29 mouse cellular contexts compared by ENCODE assay signal in the genomic region with DNA sequence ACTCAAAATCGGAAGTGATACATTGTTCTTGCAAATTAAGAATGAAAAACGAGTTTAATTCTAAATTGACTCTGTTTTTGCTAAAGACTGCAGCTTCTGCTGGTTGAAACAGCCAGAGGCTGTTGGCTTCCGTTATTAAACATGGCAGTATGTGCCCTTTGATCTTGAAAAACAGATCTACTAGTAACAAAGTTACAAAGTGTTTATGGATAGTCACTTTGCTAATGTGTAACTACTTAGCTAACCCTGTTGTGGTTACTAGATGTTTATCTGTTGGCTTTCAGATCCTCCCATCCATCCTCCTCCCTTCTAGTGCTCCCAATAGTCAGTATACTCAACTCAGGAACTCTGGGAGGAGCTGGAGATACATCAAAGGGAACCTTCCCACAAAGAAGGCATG. TPM values are rescaled to one million over a fixed set of nuclear protein-coding genes. Genes with fewer than 3 reads are reported as not detected.
DNase-seq lines count a peak whose midpoint lies in the region; ATAC-seq and TF ChIP-seq lines count a peak whose summit lies in the region.
"Had no signal": no experiment of that assay in that cellular context is flagged by ENCODE, and none has a peak within 500 bp of the region (broad histone marks: within the 10 kb centered on the region; RNA-seq: fewer than 3 reads in every experiment).

No protein-coding gene starts in this region.

- ATAC-seq in kidney, embryonic 15.5 days (replicated peaks; ENCODE audit: low FRiP score), result no peak
- no peak for ATAC-seq in liver, embryonic 12.5 days
- peak; percentile 46 for ATAC-seq in inflammation-experienced regulatory T-cells, adult 6 months
- ATAC-seq: forebrain, embryonic 15.5 days had no signal

- no peaks in the 10 kb centered on the region for H3K9me3 ChIP-seq in kidney, embryonic 15.5 days (replicated peaks)
- no peaks in the 10 kb centered on the region for H3K9me3 ChIP-seq in liver, embryonic 12.5 days (replicated peaks)
- H3K9me3 ChIP-seq: embryonic facial prominence, embryonic 10.5 days; embryonic facial prominence, embryonic 13.5 days; forebrain, embryonic 12.5 days; forebrain, embryonic 15.5 days; heart, embryonic 12.5 days; heart, embryonic 15.5 days; hindbrain, embryonic 10.5 days; hindbrain, embryonic 13.5 days had no signal

- 0 out of 2 replicates have a peak, but pooled peaks cover 2% of the 10 kb centered on the region for H3K4me1 ChIP-seq in kidney, adult 2 months (ENCODE audit: control insufficient read depth, insufficient read depth, low read length)
- peaks cover 6% of the 10 kb centered on the region for H3K4me1 ChIP-seq in kidney, embryonic 15.5 days
- H3K4me1 ChIP-seq in liver, adult 2 months (ENCODE audit: control insufficient read depth, insufficient read depth, low read length), result no peaks in the 10 kb centered on the region
- H3K4me1 ChIP-seq in liver, embryonic 12.5 days, result no peaks in the 10 kb centered on the region
- H3K4me1 ChIP-seq: embryonic facial prominence, embryonic 10.5 days; embryonic facial prominence, embryonic 13.5 days; forebrain, embryonic 15.5 days; heart, embryonic 12.5 days; hindbrain, embryonic 10.5 days; hindbrain, embryonic 13.5 days had no signal

- H3K4me2 ChIP-seq in kidney, embryonic 15.5 days, result no peak overlapping the region
- H3K4me2 ChIP-seq in liver, embryonic 12.5 days, result no peak overlapping the region
- H3K4me2 ChIP-seq: embryonic facial prominence, embryonic 13.5 days; forebrain, embryonic 12.5 days; forebrain, embryonic 15.5 days; heart, embryonic 12.5 days; heart, embryonic 15.5 days; hindbrain, embryonic 13.5 days had no signal

- no peak for TF ChIP-seq CTCF in kidney, adult 2 months (conservative IDR thresholded peaks at IDR 0.05; ENCODE audit: insufficient read depth, insufficient read length, low read depth, low read length)
- TF ChIP-seq CTCF in liver, adult 2 months (IDR thresholded peaks at IDR 0.05; ENCODE audit: low read depth, low read length), result no peak

- no peak overlapping the region for H3K27ac ChIP-seq in kidney, adult 2 months (ENCODE audit: insufficient read depth, low read depth, low read length)
- H3K27ac ChIP-seq in kidney, embryonic 15.5 days, result no peak overlapping the region
- no peak overlapping the region for H3K27ac ChIP-seq in liver, adult 2 months (replicated peaks; ENCODE audit: insufficient read depth, low read depth, low read length)
- H3K27ac ChIP-seq in liver, embryonic 12.5 days, result no peak overlapping the region
- H3K27ac ChIP-seq: embryonic facial prominence, embryonic 10.5 days; embryonic facial prominence, embryonic 13.5 days; forebrain, embryonic 12.5 days; forebrain, embryonic 15.5 days; heart, embryonic 15.5 days; hindbrain, embryonic 10.5 days; hindbrain, embryonic 13.5 days had no signal

- H3K36me3 ChIP-seq in kidney, adult 2 months (ENCODE audit: control insufficient read depth, insufficient read depth, low read length), result no peaks in the 10 kb centered on the region
- no peaks in the 10 kb centered on the region for H3K36me3 ChIP-seq in kidney, embryonic 15.5 days
- no peaks in the 10 kb centered on the region for H3K36me3 ChIP-seq in liver, adult 2 months (ENCODE audit: control insufficient read depth, insufficient read depth, low read length)
- H3K36me3 ChIP-seq in liver, embryonic 12.5 days, result no peaks in the 10 kb centered on the region
- H3K36me3 ChIP-seq: embryonic facial prominence, embryonic 10.5 days; embryonic facial prominence, embryonic 13.5 days; forebrain, embryonic 12.5 days; forebrain, embryonic 15.5 days; heart, embryonic 12.5 days; heart, embryonic 15.5 days; hindbrain, embryonic 10.5 days; hindbrain, embryonic 13.5 days had no signal

- peak; percentile 61 for DNase-seq in kidney, adult 2 months
- peak; percentile 11 for DNase-seq in liver, adult 2 months (ENCODE audit: extremely low read depth, low read depth, low spot score)
- peak; percentile 12 for DNase-seq in CD4-positive helper T cell, adult 2 months (ENCODE audit: low read depth, low spot score)
- no peak for DNase-seq in layer of hippocampus, adult 9-10 months (ENCODE audit: low spot score)
- DNase-seq: adrenal gland, adult 8-10 months; adrenal gland, postnatal 25 days; cerebellum, adult 11-12 months; cerebellum, adult 8-10 months; cerebellum, postnatal 10 days; cerebellum, postnatal 36 days; embryo, embryonic 11 days; gastrocnemius, postnatal 25 days; heart, adult 18-20 months; heart, postnatal 10 days; heart, postnatal 36 days had no signal

- no peaks in the 10 kb centered on the region for H3K79me2 ChIP-seq in liver, adult 2 months (ENCODE audit: control insufficient read depth, insufficient read depth, low read length)

- WGBS in kidney, adult 2 months, result 42% methylated on average over 3 of the region's 3 CpGs
- WGBS in kidney, embryonic 15.5 days, result 62% methylated on average over 3 of the region's 3 CpGs
- WGBS in liver, adult 2 months, result 40% methylated on average over 3 of the region's 3 CpGs
- WGBS in liver, embryonic 12.5 days (ENCODE audit: insufficient replicate concordance), result 43% methylated on average over 3 of the region's 3 CpGs

- H3K4me3 ChIP-seq in kidney, adult 2 months (ENCODE audit: insufficient read depth, low read depth, low read length), result no peak overlapping the region
- no peak overlapping the region for H3K4me3 ChIP-seq in kidney, embryonic 15.5 days (replicated peaks)
- H3K4me3 ChIP-seq in liver, adult 2 months (ENCODE audit: insufficient read depth, low read depth, low read length), result no peak overlapping the region
- no peak overlapping the region for H3K4me3 ChIP-seq in liver, embryonic 12.5 days
- H3K4me3 ChIP-seq: embryonic facial prominence, embryonic 10.5 days; embryonic facial prominence, embryonic 13.5 days; erythroblast, embryonic 14.5 days; forebrain, embryonic 12.5 days; forebrain, embryonic 15.5 days; heart, embryonic 12.5 days; heart, embryonic 15.5 days; hindbrain, embryonic 10.5 days; hindbrain, embryonic 13.5 days had no signal

- H3K9ac ChIP-seq in kidney, embryonic 15.5 days, result no peak overlapping the region
- no peak overlapping the region for H3K9ac ChIP-seq in liver, adult 2 months (ENCODE audit: low read depth, low read length)
- H3K9ac ChIP-seq in liver, embryonic 12.5 days, result no peak overlapping the region
- H3K9ac ChIP-seq: embryonic facial prominence, embryonic 13.5 days; forebrain, embryonic 12.5 days; forebrain, embryonic 15.5 days; heart, embryonic 12.5 days; heart, embryonic 15.5 days; hindbrain, embryonic 13.5 days had no signal

- no peak for TF ChIP-seq POLR2A in kidney, adult 2 months (IDR thresholded peaks at IDR 0.05; ENCODE audit: low read depth, low read length)
- no peak for TF ChIP-seq POLR2A in liver, adult 2 months (IDR thresholded peaks at IDR 0.05; ENCODE audit: extremely low read depth, insufficient read depth, low read length)

- H3K27me3 ChIP-seq in kidney, adult 2 months (replicated peaks; ENCODE audit: control insufficient read depth, insufficient read depth, low read length), result no peaks in the 10 kb centered on the region
- H3K27me3 ChIP-seq in kidney, embryonic 15.5 days, result no peaks in the 10 kb centered on the region
- H3K27me3 ChIP-seq in liver, adult 2 months (ENCODE audit: control insufficient read depth, insufficient read depth, low read length), result no peaks in the 10 kb centered on the region
- no peaks in the 10 kb centered on the region for H3K27me3 ChIP-seq in liver, embryonic 12.5 days (replicated peaks)
- H3K27me3 ChIP-seq: embryonic facial prominence, embryonic 13.5 days; forebrain, embryonic 12.5 days; forebrain, embryonic 15.5 days; heart, embryonic 15.5 days; hindbrain, embryonic 13.5 days had no signal

RNA-seq across cellular contexts. Expression of gene Sidt1, which starts 27.4 kb away (rescaled TPM):
- polyA plus RNA-seq in kidney, adult 2 months (2012; rRNA removed), result 0.53 and 1.6 TPM in 2 replicates
- 0.80 and 0.99 TPM in 2 replicates for polyA plus RNA-seq in kidney, embryonic 15.5 days (2015; fragmentation: Nextera tagmentation; extraction: Ambion mirVana)
- total RNA-seq in liver, adult 2 months (2014; rRNA removed), result under 0.01 and 0.20 TPM in 2 replicates
- 0.14 and 0.23 TPM in 2 replicates for polyA plus RNA-seq in liver, adult 2 months (2012; rRNA removed)
- not detected in 2 replicates for polyA plus RNA-seq in liver, embryonic 12.5 days (2016; fragmentation: Nextera tagmentation; extraction: Ambion mirVana)
- 10 to 100 TPM; 26.2 to 29.9 (median 29.5) TPM for polyA plus RNA-seq in inflammation-experienced regulatory T-cells, adult 6 months (2017; shearing (Covaris generic))
- total RNA-seq: gastrocnemius, adult 8-10 months; MEL had no signal
- polyA plus RNA-seq: erythroblast, embryonic 14.5 days; heart, embryonic 12.5 days had no signal

RNA-seq across cellular contexts. Expression of gene Spice1, which starts 41.3 kb away (rescaled TPM):
- 5.4 and 6.9 TPM in 2 replicates for polyA plus RNA-seq in kidney, adult 2 months (2012; rRNA removed)
- 28.1 and 31.2 TPM in 2 replicates for polyA plus RNA-seq in kidney, embryonic 15.5 days (2015; fragmentation: Nextera tagmentation; extraction: Ambion mirVana)
- 2.3 and 3.8 TPM in 2 replicates for total RNA-seq in liver, adult 2 months (2014; rRNA removed)
- 1.3 and 1.7 TPM in 2 replicates for polyA plus RNA-seq in liver, adult 2 months (2012; rRNA removed)
- polyA plus RNA-seq in liver, embryonic 12.5 days (2016; fragmentation: Nextera tagmentation; extraction: Ambion mirVana), result 14.1 and 15.6 TPM in 2 replicates
- 10 to 100 TPM; 22.2 to 25.8 (median 25.3) TPM for polyA plus RNA-seq in inflammation-experienced regulatory T-cells, adult 6 months (2017; shearing (Covaris generic))

Comparison
In these comparisons a context has a peak if more than half of its experiments do, and no peak if none do; other contexts are left out.
1. RNA of gene Sidt1, which starts 27.4 kb away (polyA plus RNA-seq): 26.2 to 29.9 TPM in inflammation-experienced regulatory T-cells, adult 6 months; 0.53 to 1.6 TPM in kidney, adult 2 months, 0.80 to 0.99 TPM in kidney, embryonic 15.5 days, 0.14 to 0.23 TPM in liver, adult 2 months and not detected in liver, embryonic 12.5 days; every median in the first group is over 10 times any median in the second.